Mouse (Mus musculus): ENCODE data around the gene Dtd2.

Dtd2 gene

DNA sequence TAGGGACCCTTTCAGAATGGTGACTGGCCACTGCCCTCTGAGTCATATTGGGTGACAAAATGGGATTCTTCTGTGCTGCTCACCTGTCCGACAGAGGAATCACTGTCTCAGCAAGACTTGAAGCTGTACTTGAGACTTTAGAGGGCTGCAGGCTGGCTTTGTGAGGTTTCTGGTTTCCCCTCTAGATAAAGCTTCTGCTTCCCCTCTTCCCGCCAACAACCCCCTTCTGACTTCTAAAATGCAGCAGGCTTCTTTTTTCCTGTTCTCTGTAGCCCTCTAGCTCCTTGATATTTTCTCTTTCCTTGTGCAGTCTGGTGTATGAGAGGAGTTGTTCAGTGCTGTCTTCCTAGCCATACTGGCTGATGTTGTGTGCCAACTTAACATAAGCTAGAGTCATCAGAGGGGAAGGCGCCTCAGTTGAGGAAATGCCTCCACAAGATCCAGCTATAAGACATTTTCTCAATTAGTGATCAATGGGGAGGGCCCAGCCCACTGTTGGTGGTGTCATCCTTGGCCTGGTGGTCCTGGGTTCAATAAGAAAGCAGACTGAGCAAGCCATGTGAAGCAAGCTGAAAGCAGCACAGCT, 21.0 kb downstream of the Dtd2 start:
- no peak for DNase-seq (ENCODE audit: low spot score)

DNA sequence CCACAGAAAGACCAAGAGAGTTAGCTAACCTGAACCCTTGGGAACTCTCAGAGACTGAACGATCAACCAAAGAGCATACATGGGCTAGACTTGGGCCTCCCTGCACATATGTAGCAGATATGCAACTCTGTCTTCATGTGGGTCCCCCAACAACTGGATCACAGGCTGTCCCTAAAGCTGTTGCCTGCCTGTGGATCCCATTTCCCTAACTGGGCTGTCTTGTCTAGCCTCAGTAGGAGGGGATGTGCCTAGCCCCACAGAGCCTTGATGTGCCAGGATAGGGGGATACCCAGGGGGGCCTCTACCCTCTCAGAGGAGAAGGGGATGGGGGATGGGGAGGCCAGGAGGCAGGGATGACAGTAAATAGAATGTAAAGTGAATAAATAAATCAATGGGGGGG, 22.7 kb downstream of the Dtd2 start:
- DNase-seq (ENCODE audit: low spot score), result no peak

DNA sequence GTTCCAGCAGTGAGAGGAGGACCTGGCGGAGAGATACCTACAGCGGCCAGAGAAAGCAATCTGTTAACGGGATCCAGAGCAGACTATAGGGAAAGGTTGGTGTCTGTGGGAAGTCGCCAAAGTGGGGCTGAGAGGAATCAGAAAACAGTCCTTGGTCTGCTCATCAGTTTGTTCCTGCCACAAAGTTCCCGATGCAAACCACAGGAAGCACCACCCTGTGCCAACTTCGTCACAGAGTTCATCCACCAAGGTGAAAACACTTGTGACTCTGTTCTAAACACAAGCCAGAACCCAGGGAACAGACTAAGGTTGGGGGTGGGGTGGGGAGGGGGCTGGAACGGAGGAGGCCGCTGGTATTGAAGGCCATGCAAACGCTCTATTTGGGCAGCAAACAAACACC, 29.8 kb downstream of the Dtd2 start:
- DNase-seq (ENCODE audit: low spot score), result no peak

DNA sequence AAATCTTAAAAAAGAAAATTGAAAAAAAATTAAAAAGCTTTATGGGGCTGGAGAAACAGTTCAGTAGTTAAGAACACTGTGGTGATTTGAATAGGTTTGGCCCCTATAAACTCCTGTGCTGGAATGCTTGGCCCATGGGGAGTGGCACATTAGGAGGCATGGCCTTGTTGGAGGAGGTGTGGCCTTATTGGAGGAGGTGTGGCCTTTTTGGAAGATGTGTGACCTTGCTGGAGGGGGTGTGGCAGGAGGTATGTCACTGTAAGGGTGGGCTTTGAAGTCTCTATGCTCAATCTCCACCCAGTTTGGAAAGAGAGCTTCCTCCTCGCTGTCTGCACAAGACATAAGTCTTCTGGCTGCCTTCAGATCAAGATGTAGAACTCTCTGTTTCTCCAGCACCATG, 31.9 kb downstream of the Dtd2 start:
- DNase-seq (ENCODE audit: low spot score), result no peak

DNA sequence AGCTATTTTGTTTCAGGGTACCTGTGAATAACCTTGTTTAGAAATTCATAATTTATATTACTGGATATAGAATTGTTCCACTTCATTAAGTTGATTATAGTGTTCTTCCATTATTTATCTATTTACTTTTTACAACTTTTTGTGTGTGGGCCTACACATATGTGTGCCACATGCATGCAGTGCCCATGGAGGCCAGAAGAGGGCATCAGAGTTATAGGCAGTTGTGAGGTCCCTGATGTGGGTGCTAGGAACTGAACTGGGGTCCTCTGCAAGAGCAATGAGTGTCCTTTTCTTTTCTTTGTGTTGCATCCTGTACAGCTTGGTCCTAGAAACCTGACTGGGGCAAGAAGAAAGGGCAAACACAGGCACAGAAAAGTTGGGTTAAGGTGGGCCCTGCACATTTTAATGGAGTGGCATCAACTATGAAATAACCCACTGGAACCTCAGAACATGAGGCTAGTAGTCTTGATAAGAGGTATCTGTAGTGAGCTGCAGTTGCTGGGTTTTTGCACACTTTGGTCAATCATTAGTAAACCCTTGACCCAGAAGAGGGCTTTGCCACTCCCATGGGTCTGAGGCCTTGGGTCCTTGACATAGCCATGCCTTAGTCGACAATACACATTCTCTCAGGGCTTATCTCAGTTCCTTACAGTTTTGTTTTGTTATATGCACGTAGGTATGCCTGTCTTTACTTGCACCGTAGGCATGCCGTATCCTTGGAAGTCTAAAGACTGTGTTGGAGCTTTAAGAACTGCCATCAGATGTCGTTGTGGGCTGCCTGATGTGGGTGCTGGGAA, 33.8 kb downstream of the Dtd2 start:
- no peak for DNase-seq (ENCODE audit: low spot score)

DNA sequence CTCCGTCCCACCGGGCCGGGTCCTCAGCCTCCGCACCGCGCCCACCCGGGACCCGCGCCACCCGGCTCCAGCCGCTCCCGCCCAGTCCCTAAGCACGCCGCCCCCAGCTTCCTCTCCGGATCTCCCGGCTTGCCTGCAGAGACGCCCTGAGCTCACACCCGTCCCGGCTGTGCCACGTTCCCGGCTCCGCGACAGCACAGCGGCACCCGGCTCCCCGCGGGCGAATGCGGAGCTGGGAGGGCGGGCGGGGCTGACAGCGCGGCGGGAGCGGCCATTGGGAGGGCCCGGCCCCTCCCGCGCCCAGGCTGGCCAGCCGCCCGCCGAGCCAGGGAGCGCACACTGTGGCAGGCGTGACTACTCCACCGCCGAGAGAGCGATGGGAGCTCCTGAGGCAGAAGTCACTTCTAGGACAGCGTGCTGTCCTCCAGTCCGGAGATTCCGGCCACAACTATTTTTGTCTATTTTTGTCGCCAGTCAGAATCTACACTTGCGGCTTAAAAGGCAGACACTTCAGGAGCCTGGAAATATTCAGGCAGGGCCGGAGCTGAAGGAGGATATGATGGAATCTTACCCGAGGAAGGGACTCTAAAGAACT, 35.1 kb downstream of the Dtd2 start, which contains the start of gene Heatr5a:
TSS of gene Heatr5a (minus strand) at position 252 of the 595 bp plus-strand sequence.
- DNase-seq (ENCODE audit: low spot score), result peak; percentile 54

DNA sequence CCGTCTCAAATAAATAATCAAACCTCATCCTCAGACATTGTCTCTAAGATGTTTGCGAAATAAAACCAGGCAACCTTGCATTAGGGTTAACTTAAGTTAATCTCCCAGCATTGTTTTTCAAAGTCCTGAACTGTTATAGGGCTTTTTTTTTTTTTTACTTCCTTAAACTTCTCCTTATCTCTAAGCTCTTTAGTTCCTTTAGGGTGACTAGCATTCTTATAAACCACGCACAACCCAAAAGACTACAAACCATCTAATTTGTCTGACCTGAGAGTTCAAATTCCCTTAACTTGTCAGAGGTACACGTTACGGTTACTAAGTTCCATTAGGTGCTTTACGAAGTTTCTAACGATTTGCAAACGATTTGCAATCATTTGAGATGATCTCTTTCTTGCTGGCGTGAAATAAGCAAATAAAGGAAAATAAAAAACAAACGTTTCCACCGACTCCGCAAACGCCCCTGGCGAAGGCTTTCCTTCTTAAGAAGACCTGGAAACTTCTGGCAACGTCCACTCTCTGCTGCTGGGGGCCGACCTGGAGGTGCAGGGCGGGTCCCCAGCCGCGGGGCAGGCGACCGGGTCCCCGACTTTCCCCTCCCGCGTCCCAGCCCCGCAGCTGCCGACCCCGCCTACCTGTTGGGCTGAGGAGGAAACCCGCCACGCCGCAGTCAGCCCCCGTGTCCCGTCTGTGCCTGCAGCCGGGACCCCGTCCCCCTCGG, 35.8 kb downstream of the Dtd2 start:
- DNase-seq (ENCODE audit: low spot score), result no peak

DNA sequence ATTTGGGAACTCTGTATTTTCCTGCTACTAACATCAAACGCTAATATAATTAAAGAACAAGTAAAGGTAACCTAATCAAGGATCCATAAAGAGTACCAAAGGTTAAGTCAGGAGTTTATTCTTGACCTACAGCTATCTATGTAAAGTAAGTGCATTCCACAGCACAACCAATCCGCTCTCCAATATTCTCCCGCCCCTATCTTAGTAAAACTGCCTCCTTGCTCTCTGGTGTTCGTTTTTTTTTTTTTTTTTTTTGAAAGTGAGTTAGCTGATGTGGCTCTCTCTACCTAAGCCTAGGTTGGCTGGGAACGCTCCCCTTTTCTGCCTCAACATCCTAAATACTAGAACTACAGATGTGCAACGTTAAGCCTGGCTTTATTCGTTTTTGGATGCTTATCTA, 36.4 kb downstream of the Dtd2 start:
- no peak for DNase-seq (ENCODE audit: low spot score)

DNA sequence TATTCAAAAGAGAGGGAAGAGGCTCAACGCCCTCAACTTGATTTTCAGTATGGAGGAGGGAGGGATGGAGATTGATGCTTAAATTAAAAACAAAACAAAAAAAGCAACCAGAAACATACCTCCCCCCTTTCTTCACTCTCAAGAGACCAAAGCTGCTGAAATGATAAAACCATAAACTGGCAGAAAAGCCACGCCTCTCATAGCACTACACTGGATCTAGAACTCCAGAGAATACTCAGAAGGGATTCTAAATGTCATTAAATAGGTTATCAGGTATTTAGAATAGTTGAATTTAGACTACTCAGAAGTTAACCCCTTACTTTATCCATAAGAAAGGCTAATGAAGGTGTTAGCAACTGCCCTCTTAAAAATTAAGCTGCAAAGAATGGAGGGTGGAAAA, 37.2 kb downstream of the Dtd2 start:
- DNase-seq (ENCODE audit: low spot score), result no peak

DNA sequence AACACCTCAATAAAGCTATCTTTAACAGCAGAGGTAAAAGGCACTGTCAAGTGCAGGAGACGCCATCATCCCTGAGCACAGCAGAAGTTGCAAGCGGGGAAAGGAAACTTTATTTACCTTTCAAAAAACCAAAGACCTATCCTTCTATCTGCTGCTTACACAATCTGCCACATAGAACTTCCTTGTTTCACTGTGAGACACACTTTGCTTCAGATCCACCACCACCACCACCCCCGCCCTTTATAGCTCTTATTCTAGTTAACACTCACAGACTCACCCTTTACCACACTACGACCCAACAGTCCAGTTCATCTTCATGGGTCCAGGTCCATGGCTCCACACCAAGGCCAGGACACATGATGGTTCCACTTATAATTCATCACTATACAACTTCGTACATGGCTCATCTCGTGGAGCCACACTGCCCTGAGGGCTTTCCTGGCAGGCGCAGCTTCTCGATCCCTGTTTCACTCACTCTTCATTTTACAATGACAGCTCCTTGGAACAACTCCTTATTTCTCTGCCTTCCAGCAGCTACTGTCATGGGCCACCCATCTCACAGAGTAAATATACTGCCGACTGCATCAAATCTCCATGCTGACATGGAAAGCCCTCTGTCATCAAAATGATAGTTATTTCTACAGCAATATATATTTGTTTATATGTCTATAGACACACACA, 38.2 kb downstream of the Dtd2 start:
- DNase-seq (ENCODE audit: low spot score), result no peak

DNA sequence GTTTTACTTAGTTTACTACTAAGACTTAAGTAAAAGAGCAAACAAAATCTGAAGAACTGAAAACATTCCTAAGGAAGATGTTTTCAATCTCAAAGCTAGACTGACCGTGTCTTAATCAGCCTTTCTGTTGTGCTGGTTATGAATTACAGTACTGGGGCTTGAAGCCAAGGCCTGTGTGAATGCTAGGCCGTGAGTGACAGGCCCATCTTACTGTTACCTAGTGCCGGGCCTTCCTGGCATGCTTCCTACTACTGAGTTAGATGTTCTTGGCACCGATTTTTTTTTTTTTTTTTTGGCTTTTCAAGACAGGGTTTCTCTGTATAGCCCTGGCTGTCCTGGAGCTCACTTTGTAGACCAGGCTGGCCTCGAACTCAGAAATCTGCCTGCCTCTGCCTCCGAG, 48.7 kb downstream of the Dtd2 start:
- DNase-seq (ENCODE audit: low spot score), result no peak

DNA sequence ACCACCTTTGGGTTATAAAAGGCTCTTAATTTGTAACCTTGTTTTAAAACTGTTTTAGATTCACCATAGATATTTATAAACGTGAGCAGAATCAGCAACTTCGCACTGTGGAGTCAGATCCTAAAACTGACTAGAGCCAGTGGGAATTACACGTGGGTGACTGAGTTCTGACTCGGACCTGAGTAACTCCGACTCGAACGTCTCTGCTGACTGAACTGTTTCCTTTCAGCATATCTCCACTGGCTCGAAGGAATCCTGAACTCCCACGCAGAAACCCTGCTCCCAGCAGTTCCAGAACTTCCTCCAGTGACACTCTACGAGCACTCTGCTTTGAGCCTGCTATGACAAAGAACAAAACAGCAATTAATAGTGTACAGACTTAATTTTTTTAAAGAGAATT, 54.0 kb downstream of the Dtd2 start:
- DNase-seq (ENCODE audit: low spot score), result no peak

DNA sequence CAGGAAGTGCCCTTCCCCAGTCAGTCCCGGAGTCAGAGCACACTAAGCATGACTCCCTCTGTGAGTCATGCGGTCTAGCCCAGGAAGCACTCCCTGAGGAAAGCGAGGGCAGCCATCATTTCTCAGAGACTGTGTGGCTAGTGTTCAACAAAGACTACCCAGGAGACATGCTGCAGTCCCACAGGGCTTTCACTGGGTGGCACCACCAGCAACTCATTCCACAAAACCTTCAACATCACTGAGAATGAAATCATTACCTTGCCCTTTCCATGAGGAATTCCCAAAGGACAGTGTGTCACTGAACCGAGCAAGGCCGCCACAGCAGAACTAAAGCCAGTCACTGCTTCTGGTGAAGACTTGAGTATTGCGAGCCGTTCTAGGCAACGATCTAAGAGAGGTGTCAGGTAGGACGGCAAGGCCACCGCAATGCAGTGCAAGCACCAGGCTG, 58.8 kb downstream of the Dtd2 start:
- DNase-seq (ENCODE audit: low spot score), result no peak

DNA sequence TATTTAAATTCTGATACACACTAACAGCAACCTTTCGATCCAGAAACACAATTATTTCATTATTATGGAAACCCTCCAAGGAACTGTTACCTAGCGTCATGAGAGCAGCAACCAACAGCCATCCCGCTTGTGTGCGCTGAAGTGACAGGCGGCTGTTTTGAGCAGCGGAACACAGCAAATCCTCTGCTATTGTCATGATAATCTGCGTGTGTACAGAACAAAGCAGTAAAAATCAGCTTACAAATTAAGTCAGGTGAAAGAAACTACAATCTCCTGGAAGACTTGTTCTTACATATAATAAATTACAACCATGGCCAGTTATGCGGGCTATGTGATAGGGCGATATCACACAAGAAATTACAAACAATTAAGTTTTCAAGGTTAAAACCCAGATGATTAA, 61.0 kb downstream of the Dtd2 start:
- no peak for DNase-seq (ENCODE audit: low spot score)

DNA sequence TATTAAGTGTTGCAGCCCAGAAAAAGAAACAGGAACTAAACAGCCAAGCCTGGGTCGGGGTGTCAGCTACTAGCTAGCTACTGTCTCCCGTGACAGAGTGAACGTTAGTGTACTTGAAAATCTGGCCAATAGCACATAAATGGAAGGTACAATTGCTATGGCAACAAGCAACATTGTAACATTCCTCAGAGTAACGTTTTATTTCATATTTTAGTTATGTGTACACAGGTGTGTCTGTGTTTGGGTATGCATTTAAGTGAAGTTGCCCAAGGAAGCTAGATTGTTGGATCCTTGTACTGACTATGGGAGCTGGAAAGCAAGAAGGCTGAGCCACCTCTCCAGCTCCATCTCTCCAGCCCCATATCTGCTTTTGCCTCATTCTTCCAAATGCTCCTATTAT, 66.5 kb downstream of the Dtd2 start:
- DNase-seq (ENCODE audit: low spot score), result no peak
